Mouse (Mus musculus) lung, postnatal 4 days (tissue): Measurements from ENCODE around the gene Ina.
"Not testable (repeated sequence)": the region's sequence is repeated elsewhere in the genome, so short reads cannot be mapped to it uniquely, and the experiment has no call there.

ENCODE experiments used
- DNase-seq, 2 experiments: peaks; one replicate each; pipeline ENCODE4 v3.0.0; 2021

Gene Ina

GRCm38 (mm10) chr19:46987646-46988045, 26.9 kb upstream of the Ina start:
- peak; percentile 54 to 62 for DNase-seq

- peak; percentile 69 to 82 for DNase-seq
Observed at GRCm38 (mm10) chr19:46988231-46989087, 26.0 kb upstream of the Ina start.

- DNase-seq = no peak
Observed at GRCm38 (mm10) chr19:46989479-46990152, 24.9 kb upstream of the Ina start.

GRCm38 (mm10) chr19:46990153-46990518, 24.4 kb upstream of the Ina start:
- no peak for DNase-seq

GRCm38 (mm10) chr19:46990625-46991024, 23.9 kb upstream of the Ina start:
- DNase-seq = not testable (repeated sequence)

GRCm38 (mm10) chr19:46991145-46991544, 23.4 kb upstream of the Ina start:
- DNase-seq = peak; percentile 73 to 89

- DNase-seq = not testable (repeated sequence)
Observed at GRCm38 (mm10) chr19:46992329-46992728, 22.2 kb upstream of the Ina start.

GRCm38 (mm10) chr19:46996095-46996494, 18.4 kb upstream of the Ina start:
- no peak for DNase-seq

GRCm38 (mm10) chr19:46998168-46998870, 16.2 kb upstream of the Ina start:
- DNase-seq = no peak

- DNase-seq = no peak
Observed at GRCm38 (mm10) chr19:46998953-46999352, 15.5 kb upstream of the Ina start.

GRCm38 (mm10) chr19:46999753-47000152, 14.7 kb upstream of the Ina start:
- no peak for DNase-seq

- not testable (repeated sequence) for DNase-seq
Observed at GRCm38 (mm10) chr19:47000357-47000756, 14.1 kb upstream of the Ina start.

GRCm38 (mm10) chr19:47003742-47004511, 10.6 kb upstream of the Ina start:
- DNase-seq = no peak

GRCm38 (mm10) chr19:47005873-47006272, 8.6 kb upstream of the Ina start:
- DNase-seq = no peak

- peak; percentile 43 to 68 for DNase-seq
Observed at GRCm38 (mm10) chr19:47006321-47006720, 8.2 kb upstream of the Ina start.

GRCm38 (mm10) chr19:47009420-47009819, 5.1 kb upstream of the Ina start:
- no peak for DNase-seq

- no peak for DNase-seq
Observed at GRCm38 (mm10) chr19:47009943-47010342, 4.6 kb upstream of the Ina start.

GRCm38 (mm10) chr19:47012521-47013130, 1.9 kb upstream of the Ina start:
- no peak for DNase-seq

GRCm38 (mm10) chr19:47013340-47014158, 949 bp upstream of the Ina start:
- no peak for DNase-seq

- no peak for DNase-seq
Observed at GRCm38 (mm10) chr19:47014159-47014446, 395 bp upstream of the Ina start.

GRCm38 (mm10) chr19:47015396-47015795, 898 bp downstream of the Ina start:
- DNase-seq = peak in 1 of 2 experiments; percentile 23

GRCm38 (mm10) chr19:47015965-47016364, 1.5 kb downstream of the Ina start:
- DNase-seq = no peak
